Mouse (Mus musculus) monocyte, adult 59 days (primary cell): ENCODE measurements around the gene Gm21882. TPM values are rescaled to one million over a fixed set of nuclear protein-coding genes. Genes with fewer than 3 reads are reported as not detected.

Source experiments
- total RNA-seq, 2 experiments: library from RNA; stranded (reverse); gene quantifications; one replicate each; pipeline ENCODE4 v1.2.4; 2023

Gene Gm21882
- not detected for total RNA-seq

GRCm38 (mm10) chrY:40381423-40381822, at the start of gene Gm21882:
TSS of gene Gm21882 (minus strand) at chrY:40381523.

Other genes starting within 250 kb of the Gm21882 start
- gene Gm21865, start 64.6 kb downstream of the Gm21882 start, total RNA-seq: not detected